Mouse (Mus musculus): ENCODE measurements around the gene Zc3h10. TPM values are rescaled to one million over a fixed set of nuclear protein-coding genes. Genes with fewer than 3 reads are reported as not detected.

The Zc3h10 gene
- polyA plus RNA-seq, 1 experiment: 15.2 TPM

DNA sequence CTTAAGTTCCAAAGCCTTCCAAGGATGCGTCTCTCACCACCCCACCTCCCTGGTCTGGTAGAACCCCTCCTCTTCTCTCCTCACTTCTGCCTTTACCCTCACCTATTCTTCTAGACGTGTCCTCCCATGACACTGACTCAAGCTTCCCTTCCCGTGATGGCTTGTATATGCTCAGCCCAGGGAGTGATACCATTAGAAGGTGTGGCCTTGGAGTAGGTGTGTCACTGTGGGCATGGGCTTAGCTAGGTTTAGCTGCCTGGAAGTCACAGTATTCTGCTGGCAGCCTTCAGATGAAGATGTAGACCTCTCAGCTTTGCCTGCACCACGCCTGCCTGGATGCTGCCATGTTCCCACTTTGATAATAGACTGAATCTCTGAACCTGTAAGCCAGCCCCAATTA, 32.5 kb downstream of the Zc3h10 start:
- no peak overlapping the region for H3K27ac ChIP-seq (ENCODE audit: insufficient read depth, low read depth, low read length)
- peaks cover 40% of the 10 kb centered on the region for H3K36me3 ChIP-seq (ENCODE audit: control insufficient read depth, insufficient read depth, low read length)
- no peak overlapping the region for H3K4me3 ChIP-seq (ENCODE audit: low read depth, low read length)
- WGBS: 65% methylated on average over 4 of the region's 4 CpGs
- TF ChIP-seq CTCF (IDR thresholded peaks at IDR 0.05; ENCODE audit: extremely low read depth, insufficient read length, insufficient replicate concordance, low read depth, low read length) (no peak), POLR2A (IDR thresholded peaks at IDR 0.05; ENCODE audit: low read depth, low read length) (no peak)
- no peaks in the 10 kb centered on the region for H3K27me3 ChIP-seq (ENCODE audit: control insufficient read depth, insufficient read depth, low read length)
- no peaks in the 10 kb centered on the region; the same call in 1 of the 2 replicates for H3K4me1 ChIP-seq (ENCODE audit: control insufficient read depth, insufficient read depth, insufficient read length, low read length)

DNA sequence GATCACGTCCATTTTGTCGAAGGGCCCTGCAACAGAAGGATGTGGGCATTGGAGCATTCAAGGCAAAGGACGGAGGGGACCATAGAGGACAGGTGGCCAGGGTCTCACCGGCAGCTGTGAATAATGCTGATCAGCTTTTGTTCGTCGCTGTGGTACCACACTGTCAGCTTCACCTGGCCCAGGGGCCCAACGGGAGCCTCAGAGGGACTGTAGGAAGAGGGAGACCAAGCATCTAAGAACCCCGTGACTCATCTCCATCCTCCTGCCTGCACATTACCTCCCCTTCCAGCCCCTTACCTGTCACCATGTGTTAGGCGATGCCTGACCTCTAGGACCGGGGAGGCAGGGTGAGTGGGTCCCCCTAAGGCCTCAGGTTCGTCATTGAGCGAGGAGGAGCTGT, 35.8 kb downstream of the Zc3h10 start:
- Histone ChIP-seq H3K36me3 (ENCODE audit: control insufficient read depth, insufficient read depth, low read length) (peaks cover 32% of the 10 kb centered on the region), H3K27me3 (ENCODE audit: control insufficient read depth, insufficient read depth, low read length) (no peaks in the 10 kb centered on the region), H3K4me1 (ENCODE audit: control insufficient read depth, insufficient read depth, insufficient read length, low read length) (no peaks in the 10 kb centered on the region; the same call in 1 of the 2 replicates), H3K27ac (ENCODE audit: insufficient read depth, low read depth, low read length) (no peak overlapping the region), H3K4me3 (ENCODE audit: low read depth, low read length) (no peak overlapping the region)
- no peak for TF ChIP-seq CTCF (IDR thresholded peaks at IDR 0.05; ENCODE audit: extremely low read depth, insufficient read length, insufficient replicate concordance, low read depth, low read length)
- TF ChIP-seq POLR2A (IDR thresholded peaks at IDR 0.05; ENCODE audit: low read depth, low read length): no peak
- WGBS: 95% methylated on average over 12 of the region's 12 CpGs

- H3K36me3 ChIP-seq (ENCODE audit: control insufficient read depth, insufficient read depth, low read length): peaks cover 27% of the 10 kb centered on the region
- H3K27ac ChIP-seq (ENCODE audit: insufficient read depth, low read depth, low read length): no peak overlapping the region
- no peaks in the 10 kb centered on the region; the same call in 1 of the 2 replicates for H3K4me1 ChIP-seq (ENCODE audit: control insufficient read depth, insufficient read depth, insufficient read length, low read length)
- WGBS: 86% methylated on average over 9 of the region's 9 CpGs
- TF ChIP-seq POLR2A (IDR thresholded peaks at IDR 0.05; ENCODE audit: low read depth, low read length) (no peak), CTCF (IDR thresholded peaks at IDR 0.05; ENCODE audit: extremely low read depth, insufficient read length, insufficient replicate concordance, low read depth, low read length) (no peak)
- no peak overlapping the region for H3K4me3 ChIP-seq (ENCODE audit: low read depth, low read length)
- H3K27me3 ChIP-seq (ENCODE audit: control insufficient read depth, insufficient read depth, low read length): no peaks in the 10 kb centered on the region
Observed at GRCm38 (mm10) chr10:128511189-128511588, 36.4 kb downstream of the Zc3h10 start.

DNA sequence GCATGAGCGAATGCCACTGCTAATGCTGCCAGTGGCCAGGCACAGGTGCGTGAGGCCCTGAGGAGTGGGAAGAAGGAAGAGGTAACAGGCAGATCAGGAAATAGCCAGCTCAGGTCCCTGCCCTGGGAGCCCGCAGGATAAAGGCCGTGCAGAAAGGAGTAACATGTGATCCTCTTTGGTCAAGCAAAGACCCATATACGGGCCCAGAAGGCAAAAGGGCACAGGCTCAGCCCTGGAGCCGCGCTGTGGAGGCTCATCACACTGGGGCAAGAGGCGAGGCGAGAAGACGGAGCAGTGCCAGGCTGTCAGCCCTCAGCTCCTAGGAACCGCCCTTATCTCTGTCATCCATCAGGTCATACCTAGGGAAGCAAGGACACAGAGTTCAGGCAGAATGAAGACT, 37.3 kb downstream of the Zc3h10 start:
- 92% methylated on average over 11 of the region's 11 CpGs for WGBS
- H3K4me1 ChIP-seq (ENCODE audit: control insufficient read depth, insufficient read depth, insufficient read length, low read length): no peaks in the 10 kb centered on the region; the same call in 1 of the 2 replicates
- H3K4me3 ChIP-seq (ENCODE audit: low read depth, low read length): no peak overlapping the region
- H3K27ac ChIP-seq (ENCODE audit: insufficient read depth, low read depth, low read length): no peak overlapping the region
- TF ChIP-seq CTCF (IDR thresholded peaks at IDR 0.05; ENCODE audit: extremely low read depth, insufficient read length, insufficient replicate concordance, low read depth, low read length) (no peak), POLR2A (IDR thresholded peaks at IDR 0.05; ENCODE audit: low read depth, low read length) (no peak)
- H3K36me3 ChIP-seq (ENCODE audit: control insufficient read depth, insufficient read depth, low read length): peaks cover 23% of the 10 kb centered on the region
- H3K27me3 ChIP-seq (ENCODE audit: control insufficient read depth, insufficient read depth, low read length): no peaks in the 10 kb centered on the region

- no peak for TF ChIP-seq CTCF (IDR thresholded peaks at IDR 0.05; ENCODE audit: extremely low read depth, insufficient read length, insufficient replicate concordance, low read depth, low read length)
- no peak for TF ChIP-seq POLR2A (IDR thresholded peaks at IDR 0.05; ENCODE audit: low read depth, low read length)
- Histone ChIP-seq H3K4me1 (ENCODE audit: control insufficient read depth, insufficient read depth, insufficient read length, low read length) (peaks cover 1% of the 10 kb centered on the region), H3K4me3 (ENCODE audit: low read depth, low read length) (no peak overlapping the region), H3K36me3 (ENCODE audit: control insufficient read depth, insufficient read depth, low read length) (peaks cover 22% of the 10 kb centered on the region), H3K27ac (ENCODE audit: insufficient read depth, low read depth, low read length) (no peak overlapping the region), H3K27me3 (ENCODE audit: control insufficient read depth, insufficient read depth, low read length) (no peaks in the 10 kb centered on the region)
- 72% methylated on average over 4 of the region's 4 CpGs for WGBS
Observed at GRCm38 (mm10) chr10:128509831-128510230, 37.7 kb downstream of the Zc3h10 start.

- no peaks in the 10 kb centered on the region for H3K27me3 ChIP-seq (ENCODE audit: control insufficient read depth, insufficient read depth, low read length)
- TF ChIP-seq POLR2A (IDR thresholded peaks at IDR 0.05; ENCODE audit: low read depth, low read length): no peak
- TF ChIP-seq CTCF (IDR thresholded peaks at IDR 0.05; ENCODE audit: extremely low read depth, insufficient read length, insufficient replicate concordance, low read depth, low read length): no peak
- peaks cover 7% of the 10 kb centered on the region for H3K4me1 ChIP-seq (ENCODE audit: control insufficient read depth, insufficient read depth, insufficient read length, low read length)
- no peak overlapping the region for H3K4me3 ChIP-seq (ENCODE audit: low read depth, low read length)
- no peak overlapping the region for H3K27ac ChIP-seq (ENCODE audit: insufficient read depth, low read depth, low read length)
- WGBS: 84% methylated on average over 9 of the region's 9 CpGs
- H3K36me3 ChIP-seq (ENCODE audit: control insufficient read depth, insufficient read depth, low read length): peaks cover 21% of the 10 kb centered on the region
Observed at GRCm38 (mm10) chr10:128509203-128509602, 38.4 kb downstream of the Zc3h10 start.

GRCm38 (mm10) chr10:128508260-128508659, 39.3 kb downstream of the Zc3h10 start:
- H3K27ac ChIP-seq (ENCODE audit: insufficient read depth, low read depth, low read length): no peak overlapping the region
- 73% methylated on average over 9 of the region's 9 CpGs for WGBS

More at GRCm38 (mm10) chr10:128508260-128508659, 39.3 kb downstream of the Zc3h10 start:
- Histone ChIP-seq H3K27me3 (ENCODE audit: control insufficient read depth, insufficient read depth, low read length) (no peaks in the 10 kb centered on the region), H3K36me3 (ENCODE audit: control insufficient read depth, insufficient read depth, low read length) (peaks cover 17% of the 10 kb centered on the region), H3K4me3 (ENCODE audit: low read depth, low read length) (no peak overlapping the region), H3K4me1 (ENCODE audit: control insufficient read depth, insufficient read depth, insufficient read length, low read length) (peaks cover 7% of the 10 kb centered on the region)
- TF ChIP-seq CTCF (IDR thresholded peaks at IDR 0.05; ENCODE audit: extremely low read depth, insufficient read length, insufficient replicate concordance, low read depth, low read length) (no peak), POLR2A (IDR thresholded peaks at IDR 0.05; ENCODE audit: low read depth, low read length) (no peak)

Data from small intestine, adult 2 months (tissue).